Mouse (Mus musculus) C2C12 (cell line): ENCODE measurements around the gene Slc30a7.

Experiments
- CTCF ChIP-seq: IDR thresholded peaks from one replicate; pipeline ENCODE4 v1.5.1; 2011; ENCODE audit not compliant: control insufficient read depth, insufficient read depth, insufficient read length
- FOSL1 ChIP-seq: IDR thresholded peaks from one replicate; pipeline ENCODE4 v1.8.0; 2011; ENCODE audit warnings: mild to moderate bottlenecking, low read length; ENCODE audit not compliant: poor library complexity, insufficient read depth, severe bottlenecking
- MAX ChIP-seq: IDR thresholded peaks from one replicate; pipeline ENCODE4 v1.6.1; 2011; ENCODE audit warnings: mild to moderate bottlenecking, control low read depth
- MYOD1 ChIP-seq: IDR thresholded peaks from one replicate; pipeline ENCODE4 v1.6.1; 2011; ENCODE audit warnings: low read depth; ENCODE audit not compliant: control insufficient read depth, insufficient read length
- USF1 ChIP-seq: IDR thresholded peaks from one replicate; pipeline ENCODE4 v1.6.1; 2011; ENCODE audit warnings: low read depth, mild to moderate bottlenecking, control low read depth, moderate library complexity

GRCm38 (mm10) chr3:116006978-116007940, at the start of gene Slc30a7, which contains the start of gene Extl2:
- TF ChIP-seq CTCF, result no peak
- TF ChIP-seq MAX, result peak; percentile 90
- TF ChIP-seq FOSL1, result no peak
- peak; percentile 63 for TF ChIP-seq USF1
- no peak for TF ChIP-seq MYOD1
